Mouse (Mus musculus) G1E (cell line): ENCODE data around the gene Lgals7.

Experiments
- CTCF ChIP-seq: IDR thresholded peaks from 2 replicates; pipeline ENCODE4 v1.5.1; 2012; ENCODE audit warnings: low read depth, low read length, inconsistent platforms, mixed read lengths
- POLR2AphosphoS5 ChIP-seq: IDR thresholded peaks from 2 replicates; pipeline ENCODE4 v1.6.1; 2012; ENCODE audit warnings: low read depth, low read length, inconsistent platforms; ENCODE audit not compliant: insufficient replicate concordance

DNA sequence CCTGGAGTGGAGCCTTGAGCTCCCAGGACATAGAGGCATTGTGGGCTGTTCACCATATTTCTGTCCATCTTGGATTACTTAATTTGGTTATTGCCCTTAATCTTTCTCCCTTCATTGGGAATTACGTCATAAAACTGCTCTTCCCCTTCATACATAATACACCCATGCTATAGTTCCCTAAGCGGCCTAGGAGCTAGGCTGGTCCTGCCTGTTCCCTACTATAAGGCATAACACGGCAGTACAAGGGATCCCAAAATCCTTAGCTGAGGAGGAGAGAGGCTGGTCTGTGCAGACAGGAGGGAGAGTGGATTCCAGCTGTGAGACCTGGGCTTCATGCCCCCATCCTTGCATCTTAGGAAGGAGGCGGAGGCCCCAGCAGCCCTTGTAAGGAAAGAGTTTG, 45.7 kb upstream of the Lgals7 start:
- TF ChIP-seq POLR2AphosphoS5 (no peak), CTCF (no peak)
